Mouse (Mus musculus): ENCODE data around the gene Cops7b. TPM values are rescaled to one million over a fixed set of nuclear protein-coding genes. Genes with fewer than 3 reads are reported as not detected.

Gene Cops7b
- polyA plus RNA-seq, 1 experiment: 67.6 TPM

DNA sequence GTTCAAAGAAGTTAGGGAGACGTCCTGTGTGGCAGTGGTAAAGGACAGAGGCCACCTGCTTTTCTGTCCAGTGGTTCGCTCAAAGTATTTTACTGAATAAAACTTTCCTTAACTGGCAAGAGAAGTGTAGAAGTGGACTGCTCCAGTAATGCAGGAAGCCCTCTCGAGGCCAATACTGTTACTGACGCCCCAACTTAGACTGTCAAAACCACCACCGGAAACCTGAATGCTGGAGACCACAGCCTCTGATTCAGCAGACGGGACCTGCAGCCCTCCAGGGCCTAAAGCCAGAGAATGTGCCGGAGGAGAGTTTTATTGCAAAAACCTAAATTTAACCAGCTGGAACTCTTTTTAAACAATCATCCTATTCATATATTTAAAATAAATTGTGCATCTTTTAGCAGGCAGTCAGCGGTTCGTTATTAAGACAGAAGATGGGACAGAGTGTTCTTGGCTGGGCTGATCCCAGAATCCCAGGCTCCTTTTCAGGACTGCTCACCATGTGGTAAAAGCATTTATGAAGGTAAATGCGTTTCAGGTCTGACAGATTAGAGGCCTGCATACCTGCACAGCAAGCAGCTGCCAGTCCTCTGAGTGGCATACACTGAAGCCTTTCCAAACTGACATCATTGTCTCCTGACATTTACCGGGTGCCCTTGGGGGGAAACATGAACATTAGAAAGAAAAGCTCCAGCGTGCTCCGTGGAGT, 60.6 kb downstream of the Cops7b start:
- Histone ChIP-seq H3K27ac (ENCODE audit: control insufficient read depth, insufficient read depth, low read length) (no peak overlapping the region), H3K27me3 (ENCODE audit: control insufficient read depth, insufficient read depth, low read length) (no peaks in the 10 kb centered on the region), H3K36me3 (ENCODE audit: control insufficient read depth, insufficient read depth, low read length) (no peaks in the 10 kb centered on the region), H3K4me3 (ENCODE audit: control insufficient read depth, insufficient read depth, low read length) (no peak overlapping the region), H3K4me1 (replicated peaks; ENCODE audit: control insufficient read depth, insufficient read depth, low read length) (peaks cover 5% of the 10 kb centered on the region; the same call in 1 of the 2 replicates)
- TF ChIP-seq CTCF (IDR thresholded peaks at IDR 0.05; ENCODE audit: borderline replicate concordance, control insufficient read depth, extremely low read depth, insufficient read depth, low read length, poor library complexity) (no peak), POLR2A (IDR thresholded peaks at IDR 0.05; ENCODE audit: control insufficient read depth, extremely low read depth, insufficient read depth, low read length, poor library complexity) (no peak)
- DNase-seq: peak; percentile 42
- WGBS: 28% methylated on average over 13 of the region's 13 CpGs

DNA sequence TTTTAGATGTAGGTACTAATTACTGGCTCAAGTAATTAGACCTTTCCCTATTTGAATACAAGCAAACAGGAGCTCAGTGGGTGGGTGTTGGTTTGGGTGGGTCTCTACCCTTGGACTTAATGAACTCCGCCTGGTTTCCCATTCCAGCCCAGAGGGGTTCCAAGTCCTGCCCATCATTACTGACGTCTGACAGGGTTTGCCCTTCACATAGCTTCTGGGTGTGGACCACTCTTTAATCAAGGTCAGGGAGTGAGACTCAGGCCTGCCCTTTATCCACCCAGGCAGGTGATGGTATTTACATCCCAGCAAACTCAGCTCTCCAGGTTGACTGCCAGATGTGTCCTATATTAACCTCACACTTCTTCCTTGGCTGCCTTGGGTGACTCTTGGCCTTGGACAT, 64.8 kb downstream of the Cops7b start:
- 100% methylated on average over 2 of the region's 2 CpGs for WGBS
- Histone ChIP-seq H3K36me3 (ENCODE audit: control insufficient read depth, insufficient read depth, low read length) (no peaks in the 10 kb centered on the region), H3K27me3 (ENCODE audit: control insufficient read depth, insufficient read depth, low read length) (no peaks in the 10 kb centered on the region), H3K27ac (ENCODE audit: control insufficient read depth, insufficient read depth, low read length) (no peak overlapping the region), H3K4me3 (ENCODE audit: control insufficient read depth, insufficient read depth, low read length) (no peak overlapping the region), H3K4me1 (replicated peaks; ENCODE audit: control insufficient read depth, insufficient read depth, low read length) (peaks cover 5% of the 10 kb centered on the region; the same call in 1 of the 2 replicates)
- no peak for DNase-seq
- TF ChIP-seq CTCF (IDR thresholded peaks at IDR 0.05; ENCODE audit: borderline replicate concordance, control insufficient read depth, extremely low read depth, insufficient read depth, low read length, poor library complexity): no peak
- no peak for TF ChIP-seq POLR2A (IDR thresholded peaks at IDR 0.05; ENCODE audit: control insufficient read depth, extremely low read depth, insufficient read depth, low read length, poor library complexity)

DNA sequence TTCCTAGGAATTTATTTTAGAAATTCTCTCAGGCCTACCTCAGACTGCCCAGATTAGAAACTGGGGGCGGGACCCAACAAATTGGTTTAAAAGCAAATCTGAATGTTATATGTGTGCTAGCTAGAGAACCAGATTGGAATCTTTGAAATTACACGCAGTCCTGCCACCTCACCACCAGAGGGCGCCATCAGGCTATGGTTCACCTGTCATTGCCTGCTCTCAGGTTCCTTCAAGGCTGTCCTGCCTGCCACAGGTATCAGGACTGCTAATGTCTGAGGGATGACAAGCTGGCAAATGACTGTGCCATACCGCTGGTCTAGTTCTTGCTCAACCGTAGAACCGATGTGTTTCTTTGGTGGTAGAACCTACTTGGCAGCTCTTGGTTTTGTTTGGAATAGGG, 67.6 kb downstream of the Cops7b start:
- peak; percentile 65 for DNase-seq
- TF ChIP-seq CTCF (IDR thresholded peaks at IDR 0.05; ENCODE audit: borderline replicate concordance, control insufficient read depth, extremely low read depth, insufficient read depth, low read length, poor library complexity) (peak; percentile 84; the same call in 1 of the 2 replicates), POLR2A (IDR thresholded peaks at IDR 0.05; ENCODE audit: control insufficient read depth, extremely low read depth, insufficient read depth, low read length, poor library complexity) (no peak)
- Histone ChIP-seq H3K4me1 (replicated peaks; ENCODE audit: control insufficient read depth, insufficient read depth, low read length) (no peaks in the 10 kb centered on the region), H3K4me3 (ENCODE audit: control insufficient read depth, insufficient read depth, low read length) (no peak overlapping the region), H3K27ac (ENCODE audit: control insufficient read depth, insufficient read depth, low read length) (no peak overlapping the region), H3K36me3 (ENCODE audit: control insufficient read depth, insufficient read depth, low read length) (no peaks in the 10 kb centered on the region), H3K27me3 (ENCODE audit: control insufficient read depth, insufficient read depth, low read length) (no peaks in the 10 kb centered on the region)
- 18% methylated on average over 6 of the region's 6 CpGs for WGBS

DNA sequence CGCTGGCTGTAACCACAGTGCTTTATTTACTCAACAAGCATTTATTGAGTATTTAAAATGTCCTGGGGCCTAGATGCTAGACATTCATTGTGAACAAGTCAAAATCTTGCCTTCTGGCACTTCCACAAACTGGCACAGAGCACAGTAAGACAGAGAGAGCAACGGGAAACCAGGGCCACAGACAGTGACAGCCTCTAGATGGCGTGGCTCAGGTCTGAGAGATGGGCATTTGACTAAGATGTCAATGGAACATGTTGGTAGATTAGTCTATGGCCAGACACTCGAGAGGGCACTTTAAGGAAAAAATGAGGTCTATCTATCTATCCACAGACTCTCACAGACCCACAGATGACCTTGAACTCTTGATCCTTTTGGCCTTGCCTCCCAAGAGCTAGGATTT, 70.0 kb downstream of the Cops7b start:
- Histone ChIP-seq H3K36me3 (ENCODE audit: control insufficient read depth, insufficient read depth, low read length) (no peaks in the 10 kb centered on the region), H3K4me3 (ENCODE audit: control insufficient read depth, insufficient read depth, low read length) (no peak overlapping the region), H3K4me1 (replicated peaks; ENCODE audit: control insufficient read depth, insufficient read depth, low read length) (no peaks in the 10 kb centered on the region), H3K27me3 (ENCODE audit: control insufficient read depth, insufficient read depth, low read length) (no peaks in the 10 kb centered on the region), H3K27ac (ENCODE audit: control insufficient read depth, insufficient read depth, low read length) (no peak overlapping the region)
- no peak for TF ChIP-seq CTCF (IDR thresholded peaks at IDR 0.05; ENCODE audit: borderline replicate concordance, control insufficient read depth, extremely low read depth, insufficient read depth, low read length, poor library complexity)
- no peak for TF ChIP-seq POLR2A (IDR thresholded peaks at IDR 0.05; ENCODE audit: control insufficient read depth, extremely low read depth, insufficient read depth, low read length, poor library complexity)
- WGBS: 67% methylated on average over 4 of the region's 4 CpGs
- no peak for DNase-seq

DNA sequence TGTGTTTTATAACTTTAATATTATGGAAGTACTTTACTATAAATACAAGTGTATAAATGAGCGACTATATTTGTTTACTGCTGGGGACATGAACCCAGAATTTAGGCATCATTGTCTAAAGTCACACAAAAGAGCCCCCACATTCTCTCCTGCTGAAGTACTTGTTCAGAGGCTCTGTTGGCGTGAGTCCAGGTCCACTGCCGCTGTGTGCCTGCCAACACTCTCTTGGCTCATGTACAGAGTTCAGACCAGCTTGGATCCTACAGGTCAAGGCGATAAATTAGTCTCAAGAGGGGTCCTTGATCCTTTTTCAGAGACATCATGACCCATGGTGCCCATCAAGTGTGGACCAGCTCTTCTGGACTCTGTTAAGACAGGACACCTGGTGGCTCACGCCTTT, 74.4 kb downstream of the Cops7b start:
- TF ChIP-seq CTCF (IDR thresholded peaks at IDR 0.05; ENCODE audit: borderline replicate concordance, control insufficient read depth, extremely low read depth, insufficient read depth, low read length, poor library complexity): no peak
- no peak for TF ChIP-seq POLR2A (IDR thresholded peaks at IDR 0.05; ENCODE audit: control insufficient read depth, extremely low read depth, insufficient read depth, low read length, poor library complexity)
- Histone ChIP-seq H3K4me3 (ENCODE audit: control insufficient read depth, insufficient read depth, low read length) (no peak overlapping the region), H3K27me3 (ENCODE audit: control insufficient read depth, insufficient read depth, low read length) (no peaks in the 10 kb centered on the region), H3K27ac (ENCODE audit: control insufficient read depth, insufficient read depth, low read length) (no peak overlapping the region), H3K4me1 (replicated peaks; ENCODE audit: control insufficient read depth, insufficient read depth, low read length) (no peaks in the 10 kb centered on the region), H3K36me3 (ENCODE audit: control insufficient read depth, insufficient read depth, low read length) (no peaks in the 10 kb centered on the region)
- DNase-seq: no peak
- WGBS: 96% methylated on average over 5 of the region's 5 CpGs

Other genes with a start within 250 kb of the Cops7b start
- 17.0 and 21.5 TPM in 2 replicates for gene Ncl, start 223.5 kb upstream of the Cops7b start, polyA plus RNA-seq (2012; rRNA removed)
- 0.44 and 0.64 TPM in 2 replicates for gene Nmur1, start 156.7 kb upstream of the Cops7b start, polyA plus RNA-seq (2012; rRNA removed)
- gene Tex44, start 156.6 kb upstream of the Cops7b start, polyA plus RNA-seq (2012; rRNA removed): 0.74 and 1.2 TPM in 2 replicates
- 2,341 and 3,054 TPM in 2 replicates for gene Ptma, start 56.2 kb upstream of the Cops7b start, polyA plus RNA-seq (2012; rRNA removed)
- 19.9 and 23.4 TPM in 2 replicates for gene Pde6d, start 275 bp upstream of the Cops7b start, polyA plus RNA-seq (2012; rRNA removed)
- 0.89 and 1.2 TPM in 2 replicates for gene Nppc, start 87.7 kb downstream of the Cops7b start, polyA plus RNA-seq (2012; rRNA removed)
- 19.8 and 21.8 TPM in 2 replicates for gene Dis3l2, start 120.9 kb downstream of the Cops7b start, polyA plus RNA-seq (2012; rRNA removed)